Comparison of ENCODE assay signal across 30 mouse cellular contexts in the genomic region with DNA sequence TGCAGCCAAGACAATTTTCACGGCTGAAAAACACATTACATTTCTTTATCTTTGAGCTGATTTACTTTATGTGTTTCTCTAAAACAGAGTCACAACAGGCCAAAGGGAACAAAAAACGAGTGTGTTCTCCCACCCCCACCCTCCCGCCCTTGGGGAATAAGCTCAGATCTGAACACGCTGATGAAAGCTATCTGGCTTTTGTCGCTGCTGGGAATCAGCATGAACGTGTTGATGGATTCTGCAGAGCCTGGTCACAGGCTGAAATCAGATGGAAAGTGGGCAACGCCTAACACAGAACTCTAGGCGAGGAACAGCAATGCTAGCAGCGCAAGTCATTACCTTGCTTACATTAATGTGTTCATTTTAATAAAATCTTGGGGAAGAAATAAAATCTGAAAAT.
DNase-seq lines count a peak whose midpoint lies in the region; ATAC-seq and TF ChIP-seq lines count a peak whose summit lies in the region.
"Had no signal": no experiment of that assay in that cellular context is flagged by ENCODE, and none has a peak within 500 bp of the region (broad histone marks: within the 10 kb centered on the region; RNA-seq: fewer than 3 reads in every experiment).

No protein-coding gene starts in this region.

- no peak overlapping the region for H3K4me2 ChIP-seq in limb, embryonic 14.5 days (replicated peaks; ENCODE audit: low read depth, low read length, severe bottlenecking)
- H3K4me2 ChIP-seq in hindbrain, postnatal 0 days (ENCODE audit: low read depth, low read length) = no peak overlapping the region
- H3K4me2 ChIP-seq: embryonic facial prominence, embryonic 13.5 days; forebrain, embryonic 12.5 days; hindbrain, embryonic 12.5 days; liver, embryonic 15.5 days; lung, embryonic 14.5 days; neural tube, embryonic 12.5 days had no signal

- no peak overlapping the region for H3K9ac ChIP-seq in limb, embryonic 14.5 days (ENCODE audit: low read depth, low read length, severe bottlenecking)
- H3K9ac ChIP-seq in hindbrain, postnatal 0 days (replicated peaks; ENCODE audit: low read length) = no peak overlapping the region
- H3K9ac ChIP-seq: embryonic facial prominence, embryonic 13.5 days; forebrain, embryonic 12.5 days; forebrain, postnatal 0 days; hindbrain, embryonic 12.5 days; liver, embryonic 15.5 days; lung, embryonic 14.5 days; neural tube, embryonic 12.5 days had no signal

- H3K9me3 ChIP-seq in limb, embryonic 14.5 days (ENCODE audit: control insufficient read depth, low read length) = no peaks in the 10 kb centered on the region
- H3K9me3 ChIP-seq in limb, embryonic 10.5 days (replicated peaks) = no peaks in the 10 kb centered on the region
- no peaks in the 10 kb centered on the region for H3K9me3 ChIP-seq in hindbrain, postnatal 0 days (ENCODE audit: low read length)
- H3K9me3 ChIP-seq: embryonic facial prominence, embryonic 13.5 days; forebrain, embryonic 12.5 days; G1E; hindbrain, embryonic 12.5 days; liver, embryonic 15.5 days; neural tube, embryonic 12.5 days had no signal

- no peak for TF ChIP-seq CTCF in hindbrain, postnatal 0 days (IDR thresholded peaks at IDR 0.05; ENCODE audit: low read depth)

- H3K27ac ChIP-seq in limb, embryonic 14.5 days (replicated peaks; ENCODE audit: low read depth, low read length) = 0 out of 2 replicates have a peak overlapping the region, but pooled peaks have one; percentile 26
- no peak overlapping the region for H3K27ac ChIP-seq in limb, embryonic 10.5 days
- no peak overlapping the region for H3K27ac ChIP-seq in hindbrain, postnatal 0 days
- H3K27ac ChIP-seq: embryonic facial prominence, embryonic 13.5 days; forebrain, embryonic 12.5 days; heart, adult 2 months; hindbrain, embryonic 12.5 days; liver, embryonic 15.5 days; neural tube, embryonic 12.5 days; stomach, postnatal 0 days had no signal

- no peaks in the 10 kb centered on the region for H3K36me3 ChIP-seq in limb, embryonic 14.5 days (ENCODE audit: control insufficient read depth, insufficient read depth, low read length)
- H3K36me3 ChIP-seq in limb, embryonic 10.5 days = no peaks in the 10 kb centered on the region
- H3K36me3 ChIP-seq in hindbrain, postnatal 0 days (ENCODE audit: insufficient read depth, low read length) = no peaks in the 10 kb centered on the region
- H3K36me3 ChIP-seq: embryonic facial prominence, embryonic 13.5 days; forebrain, embryonic 12.5 days; G1E; hindbrain, embryonic 12.5 days; liver, embryonic 15.5 days; neural tube, embryonic 12.5 days had no signal

- intact Hi-C loops in heart, postnatal 25 days (cut with DNase I) = no loop called here

- TF ChIP-seq POLR2A in limb, embryonic 14.5 days (IDR thresholded peaks at IDR 0.05; ENCODE audit: borderline replicate concordance, extremely low read depth, insufficient read depth, insufficient read length) = no peak

- peaks cover 13% of the 10 kb centered on the region for H3K4me1 ChIP-seq in limb, embryonic 14.5 days (ENCODE audit: control insufficient read depth, insufficient read depth, low read length)
- H3K4me1 ChIP-seq in limb, embryonic 10.5 days = peaks cover 20% of the 10 kb centered on the region
- no peaks in the 10 kb centered on the region for H3K4me1 ChIP-seq in hindbrain, postnatal 0 days (ENCODE audit: insufficient read depth, low read length)
- H3K4me1 ChIP-seq: forebrain, embryonic 12.5 days; hindbrain, embryonic 12.5 days; liver, embryonic 15.5 days; neural tube, embryonic 12.5 days had no signal

- ATAC-seq in limb, embryonic 14.5 days (ENCODE audit: low FRiP score, low read depth) = no peak
- no peak for ATAC-seq in hindbrain, postnatal 0 days
- ATAC-seq: forebrain, postnatal 0 days; midbrain, embryonic 16.5 days; Patski had no signal

- peak; percentile 11 for DNase-seq in gastrocnemius, adult 18-20 months (ENCODE audit: low spot score)
- DNase-seq in gastrocnemius, adult 8-10 months (ENCODE audit: low spot score in 2 of 2) = no peak
- peak; percentile 12 to 22 for DNase-seq in heart, adult 18-20 months
- DNase-seq in heart, postnatal 25 days (ENCODE audit: low spot score) = no peak
- DNase-seq in limb, embryonic 14.5 days (ENCODE audit: low spot score) = no peak
- no peak for DNase-seq in limb, embryonic 10.5 days (ENCODE audit: low spot score)
- DNase-seq in hindbrain, postnatal 0 days (ENCODE audit: low spot score) = no peak
- DNase-seq: adrenal gland, postnatal 10 days; cerebellum, adult 11 months; cerebellum, adult 9-10 months; cerebellum, postnatal 36 days; forebrain, postnatal 0 days; layer of hippocampus, postnatal 36 days; left cerebral cortex, postnatal 4 days; liver; lung, embryonic 14.5 days; lung, postnatal 14 days; right cerebral cortex, adult 18-20 months; thymus, adult 18-20 months; thymus, postnatal 25 days had no signal

- WGBS in limb, embryonic 14.5 days = 43% methylated on average over 9 of the region's 9 CpGs
- 70% methylated on average over 9 of the region's 9 CpGs for WGBS in limb, embryonic 10.5 days
- WGBS in hindbrain, postnatal 0 days = 62% methylated on average over 9 of the region's 9 CpGs

- H3K4me3 ChIP-seq in limb, embryonic 14.5 days (replicated peaks; ENCODE audit: low read length) = no peak overlapping the region
- no peak overlapping the region for H3K4me3 ChIP-seq in limb, embryonic 10.5 days
- no peak overlapping the region for H3K4me3 ChIP-seq in hindbrain, postnatal 0 days (ENCODE audit: low read length)
- H3K4me3 ChIP-seq: embryonic facial prominence, embryonic 13.5 days; forebrain, embryonic 12.5 days; heart, adult 2 months; hindbrain, embryonic 12.5 days; liver, embryonic 15.5 days; neural tube, embryonic 12.5 days had no signal

- no peaks in the 10 kb centered on the region for H3K27me3 ChIP-seq in limb, embryonic 14.5 days (ENCODE audit: control insufficient read depth, insufficient read depth, low read length)
- H3K27me3 ChIP-seq in limb, embryonic 10.5 days (ENCODE audit: low read depth, poor library complexity, severe bottlenecking) = no peaks in the 10 kb centered on the region
- H3K27me3 ChIP-seq in hindbrain, postnatal 0 days (ENCODE audit: insufficient read depth, low read length) = no peaks in the 10 kb centered on the region
- H3K27me3 ChIP-seq: embryonic facial prominence, embryonic 13.5 days; forebrain, embryonic 12.5 days; hindbrain, embryonic 12.5 days; liver, embryonic 15.5 days; neural tube, embryonic 12.5 days; Patski had no signal

Comparison
In these comparisons a context has a peak if more than half of its experiments do, and no peak if none do; other contexts are left out.
1. DNase-seq: peak in gastrocnemius, adult 18-20 months (single experiment) and heart, adult 18-20 months (2 of 2); none in gastrocnemius, adult 8-10 months (0 of 2), heart, postnatal 25 days (single experiment), limb, embryonic 14.5 days (single experiment), limb, embryonic 10.5 days (single experiment) and hindbrain, postnatal 0 days (single experiment).